Mouse (Mus musculus): ENCODE results near the gene 4930524J08Rik.

4930524J08Rik gene

GRCm38 (mm10) chr5:99978699-99979442, at the start of gene 4930524J08Rik, which contains the start of gene Hnrnpd:
Gene 4930524J08Rik (plus strand): TSS chr5:99979061.
Gene Hnrnpd (minus strand): TSS chr5:99978938.
- DNase-seq (ENCODE audit: low read depth in 1 of 2, low spot score in 2 of 2) = peak; percentile 70 to 84

GRCm38 (mm10) chr5:99931910-99932309, 47.0 kb upstream of the 4930524J08Rik start:
- DNase-seq (ENCODE audit: low read depth in 1 of 2, low spot score in 2 of 2) = no peak

- DNase-seq (ENCODE audit: low read depth in 1 of 2, low spot score in 2 of 2) = no peak
Measured at GRCm38 (mm10) chr5:99939440-99939839, 39.4 kb upstream of the 4930524J08Rik start.

- no peak for DNase-seq (ENCODE audit: low read depth in 1 of 2, low spot score in 2 of 2)
Measured at GRCm38 (mm10) chr5:99941273-99941672, 37.6 kb upstream of the 4930524J08Rik start.

GRCm38 (mm10) chr5:99941776-99942502, 36.9 kb upstream of the 4930524J08Rik start:
- DNase-seq (ENCODE audit: low read depth in 1 of 2, low spot score in 2 of 2) = no peak

- no peak for DNase-seq (ENCODE audit: low read depth in 1 of 2, low spot score in 2 of 2)
Measured at GRCm38 (mm10) chr5:99952513-99952912, 26.3 kb upstream of the 4930524J08Rik start.

GRCm38 (mm10) chr5:99953883-99954282, 25.0 kb upstream of the 4930524J08Rik start:
- no peak for DNase-seq (ENCODE audit: low read depth in 1 of 2, low spot score in 2 of 2)

- no peak for DNase-seq (ENCODE audit: low read depth in 1 of 2, low spot score in 2 of 2)
Measured at GRCm38 (mm10) chr5:99958666-99959065, 20.2 kb upstream of the 4930524J08Rik start.

GRCm38 (mm10) chr5:99959236-99959936, 19.5 kb upstream of the 4930524J08Rik start:
- DNase-seq (ENCODE audit: low read depth in 1 of 2, low spot score in 2 of 2) = no peak

GRCm38 (mm10) chr5:99959960-99960359, 18.9 kb upstream of the 4930524J08Rik start:
- DNase-seq (ENCODE audit: low read depth in 1 of 2, low spot score in 2 of 2) = no peak

- DNase-seq (ENCODE audit: low read depth in 1 of 2, low spot score in 2 of 2) = no peak
Measured at GRCm38 (mm10) chr5:99973941-99974340, 4.9 kb upstream of the 4930524J08Rik start.

GRCm38 (mm10) chr5:99975061-99975460, 3.8 kb upstream of the 4930524J08Rik start:
- no peak for DNase-seq (ENCODE audit: low read depth in 1 of 2, low spot score in 2 of 2)

- no peak for DNase-seq (ENCODE audit: low read depth in 1 of 2, low spot score in 2 of 2)
Measured at GRCm38 (mm10) chr5:99975776-99976175, 3.1 kb upstream of the 4930524J08Rik start.

- no peak for DNase-seq (ENCODE audit: low read depth in 1 of 2, low spot score in 2 of 2)
Measured at GRCm38 (mm10) chr5:99976334-99976955, 2.4 kb upstream of the 4930524J08Rik start.

- DNase-seq (ENCODE audit: low read depth in 1 of 2, low spot score in 2 of 2) = peak in 1 of 2 experiments; percentile 14
Measured at GRCm38 (mm10) chr5:99977516-99978301, 1.2 kb upstream of the 4930524J08Rik start.

GRCm38 (mm10) chr5:99983452-99984061, 4.7 kb downstream of the 4930524J08Rik start:
- DNase-seq (ENCODE audit: low read depth in 1 of 2, low spot score in 2 of 2) = peak in 1 of 2 experiments; percentile 12

GRCm38 (mm10) chr5:99994166-99994565, 15.3 kb downstream of the 4930524J08Rik start:
- no peak for DNase-seq (ENCODE audit: low read depth in 1 of 2, low spot score in 2 of 2)

- no peak for DNase-seq (ENCODE audit: low read depth in 1 of 2, low spot score in 2 of 2)
Measured at GRCm38 (mm10) chr5:99994680-99995079, 15.8 kb downstream of the 4930524J08Rik start.

GRCm38 (mm10) chr5:100000048-100000447, 21.2 kb downstream of the 4930524J08Rik start:
- DNase-seq (ENCODE audit: low read depth in 1 of 2, low spot score in 2 of 2) = no peak

GRCm38 (mm10) chr5:100000500-100000899, 21.6 kb downstream of the 4930524J08Rik start:
- no peak for DNase-seq (ENCODE audit: low read depth in 1 of 2, low spot score in 2 of 2)

All from monocyte, adult 2 months (primary cell).